Mouse (Mus musculus) erythroblast, embryonic 14.5 days (primary cell): ENCODE measurements around the gene Robo2. TPM values are rescaled to one million over a fixed set of nuclear protein-coding genes. Genes with fewer than 3 reads are reported as not detected.

ENCODE experiments used
- H3K27me3 ChIP-seq: 2 replicates; pipeline ENCODE4 v1.6.1; 2012; ENCODE audit warnings: inconsistent platforms; ENCODE audit not compliant: control insufficient read depth
- H3K36me3 ChIP-seq: 2 replicates; pipeline ENCODE4 v1.6.1; 2012; ENCODE audit warnings: mild to moderate bottlenecking, inconsistent platforms; ENCODE audit not compliant: control insufficient read depth
- H3K4me1 ChIP-seq: 2 replicates; pipeline ENCODE4 v1.6.1; 2012; ENCODE audit warnings: inconsistent platforms; ENCODE audit not compliant: control insufficient read depth
- H3K4me3 ChIP-seq: replicated peaks from 2 replicates; pipeline ENCODE3; 2012; ENCODE audit warnings: moderate library complexity, mild to moderate bottlenecking, inconsistent platforms
- H3K9me3 ChIP-seq: 2 replicates; pipeline ENCODE4 v1.6.1; 2012; ENCODE audit warnings: low read length, inconsistent platforms, mixed read lengths; ENCODE audit not compliant: control insufficient read depth
- GATA1 ChIP-seq: IDR thresholded peaks from 2 replicates; pipeline ENCODE4 v1.6.1; 2012; ENCODE audit warnings: low read length, inconsistent platforms, mixed read lengths
- TAL1 ChIP-seq: IDR thresholded peaks from 3 replicates; pipeline ENCODE4 v1.6.1; 2012; ENCODE audit warnings: low read length, inconsistent platforms, mixed read lengths
- polyA plus RNA-seq: library from polyadenylated mRNA; stranded (reverse); fragments of >175 nt; gene quantifications from 2 replicates; pipeline ENCODE4 v1.2.3, GENCODE M21; 2012

Robo2 gene
- polyA plus RNA-seq, 1 experiment, result not detected

GRCm38 (mm10) chr16:73896856-73897255, 514.8 kb downstream of the Robo2 start:
- Histone ChIP-seq H3K36me3 (no peaks in the 10 kb centered on the region), H3K4me1 (no peaks in the 10 kb centered on the region), H3K4me3 (no peak overlapping the region), H3K27me3 (no peaks in the 10 kb centered on the region), H3K9me3 (no peaks in the 10 kb centered on the region)
- TF ChIP-seq TAL1 (no peak), GATA1 (no peak)

DNA sequence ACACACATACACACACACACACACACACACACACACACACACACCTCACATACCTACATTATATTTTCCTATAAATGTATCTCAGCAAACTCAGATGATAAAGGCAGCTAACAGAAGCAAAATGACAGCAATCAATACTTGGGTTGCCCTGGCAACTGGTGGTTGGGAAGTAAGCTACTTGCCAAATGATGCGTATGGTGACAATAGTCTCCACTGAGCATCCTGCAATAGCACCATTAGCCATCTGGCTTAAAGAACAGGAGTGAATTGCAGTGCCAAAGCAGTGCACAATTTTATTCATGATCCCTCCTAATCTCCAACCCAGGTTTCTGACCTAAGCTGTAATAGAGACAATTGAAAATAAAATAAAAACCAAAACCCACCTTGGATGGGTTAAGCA, 529.7 kb downstream of the Robo2 start:
- no peaks in the 10 kb centered on the region for H3K27me3 ChIP-seq
- no peaks in the 10 kb centered on the region for H3K4me1 ChIP-seq
- no peaks in the 10 kb centered on the region for H3K36me3 ChIP-seq
- no peak overlapping the region for H3K4me3 ChIP-seq
- H3K9me3 ChIP-seq, result no peaks in the 10 kb centered on the region
- no peak for TF ChIP-seq GATA1
- no peak for TF ChIP-seq TAL1

DNA sequence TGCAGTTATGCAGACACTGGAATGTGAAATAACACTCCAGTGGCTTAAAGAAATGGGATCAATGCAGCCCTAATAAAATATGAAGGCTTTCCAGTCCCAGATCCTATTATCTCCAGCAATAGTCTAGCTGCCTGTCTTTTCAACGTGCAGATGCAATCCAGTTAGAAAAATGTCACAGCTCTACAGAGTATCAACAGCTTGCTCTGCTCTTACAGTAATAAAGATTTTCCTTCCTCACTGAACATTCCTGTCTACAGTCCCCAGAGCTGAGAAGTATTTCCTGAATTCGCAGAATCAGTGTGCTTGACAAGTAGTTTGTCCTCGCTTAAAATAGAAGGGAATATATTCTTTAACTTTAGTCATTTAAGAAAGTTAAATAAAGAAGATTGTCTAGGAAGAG, 533.7 kb downstream of the Robo2 start:
- Histone ChIP-seq H3K4me1 (peaks cover 8% of the 10 kb centered on the region), H3K9me3 (no peaks in the 10 kb centered on the region), H3K4me3 (no peak overlapping the region), H3K27me3 (no peaks in the 10 kb centered on the region), H3K36me3 (no peaks in the 10 kb centered on the region)
- no peak for TF ChIP-seq GATA1

DNA sequence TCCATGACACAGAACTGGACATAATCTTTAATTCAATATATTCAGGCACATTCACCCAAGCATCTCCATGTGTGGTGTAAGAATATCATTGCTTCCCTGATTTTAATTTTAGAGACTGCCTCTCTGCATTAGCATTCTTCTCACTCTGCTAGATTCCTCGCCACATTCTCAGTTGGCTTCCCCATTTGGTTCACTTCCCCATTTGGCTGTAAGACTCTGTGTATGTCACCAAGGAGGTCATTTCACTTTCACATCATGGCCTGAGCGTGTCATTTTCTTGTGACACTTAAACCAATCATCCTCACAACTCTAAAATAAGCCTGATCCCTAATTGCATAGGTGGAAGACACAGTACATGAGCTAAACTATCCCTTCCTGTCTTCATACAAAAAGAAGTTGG, 536.6 kb downstream of the Robo2 start:
- H3K4me3 ChIP-seq, result no peak overlapping the region
- TF ChIP-seq GATA1 (no peak), TAL1 (no peak)
- no peaks in the 10 kb centered on the region for H3K9me3 ChIP-seq
- H3K27me3 ChIP-seq, result no peaks in the 10 kb centered on the region
- peaks cover 8% of the 10 kb centered on the region for H3K4me1 ChIP-seq
- no peaks in the 10 kb centered on the region for H3K36me3 ChIP-seq

DNA sequence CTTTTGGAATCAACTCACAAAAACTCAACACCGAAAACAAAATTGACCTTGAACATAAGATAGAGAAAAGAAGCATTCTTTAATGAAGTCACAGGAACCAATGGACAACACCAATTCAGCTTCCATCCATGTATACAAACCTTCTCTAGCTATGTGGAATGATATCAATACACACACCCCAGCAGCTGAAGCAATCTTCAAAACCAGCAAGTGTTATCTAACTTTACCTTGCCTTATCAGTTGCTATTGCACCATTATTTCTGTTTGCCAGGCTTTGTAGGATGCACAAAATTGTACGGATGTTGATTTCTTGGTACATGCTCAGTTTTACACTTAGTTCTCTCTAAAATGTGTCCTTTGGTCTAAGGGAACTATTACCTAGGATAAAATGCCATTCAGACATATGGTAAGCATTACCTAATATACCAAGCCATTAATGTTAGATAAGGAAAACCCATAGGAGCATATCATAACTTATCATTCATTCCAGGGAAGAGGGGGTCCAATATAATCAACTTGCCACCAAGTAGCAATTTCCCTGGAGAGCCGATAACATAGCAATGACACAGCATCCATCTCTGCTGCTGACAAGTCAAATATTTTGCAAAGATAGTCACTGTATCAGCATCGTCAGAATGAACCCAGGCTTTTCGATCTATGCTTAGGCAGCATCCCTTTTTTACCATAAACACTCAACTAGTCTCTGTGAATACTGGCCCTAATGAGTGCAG, 537.6 kb downstream of the Robo2 start:
- no peaks in the 10 kb centered on the region for H3K27me3 ChIP-seq
- H3K4me1 ChIP-seq, result peaks cover 8% of the 10 kb centered on the region
- TF ChIP-seq GATA1 (no peak), TAL1 (no peak)

GRCm38 (mm10) chr16:73870296-73870695, 541.3 kb downstream of the Robo2 start:
- Histone ChIP-seq H3K4me1 (peaks cover 8% of the 10 kb centered on the region), H3K27me3 (no peaks in the 10 kb centered on the region), H3K36me3 (no peaks in the 10 kb centered on the region), H3K4me3 (no peak overlapping the region), H3K9me3 (peaks cover 4% of the 10 kb centered on the region; the same call in 1 of the 2 replicates)
- TF ChIP-seq GATA1, result no peak
- no peak for TF ChIP-seq TAL1

More for the DNA sequence above, 537.6 kb downstream of the Robo2 start:
- Histone ChIP-seq H3K4me3 (no peak overlapping the region), H3K36me3 (no peaks in the 10 kb centered on the region), H3K9me3 (no peaks in the 10 kb centered on the region)

DNA sequence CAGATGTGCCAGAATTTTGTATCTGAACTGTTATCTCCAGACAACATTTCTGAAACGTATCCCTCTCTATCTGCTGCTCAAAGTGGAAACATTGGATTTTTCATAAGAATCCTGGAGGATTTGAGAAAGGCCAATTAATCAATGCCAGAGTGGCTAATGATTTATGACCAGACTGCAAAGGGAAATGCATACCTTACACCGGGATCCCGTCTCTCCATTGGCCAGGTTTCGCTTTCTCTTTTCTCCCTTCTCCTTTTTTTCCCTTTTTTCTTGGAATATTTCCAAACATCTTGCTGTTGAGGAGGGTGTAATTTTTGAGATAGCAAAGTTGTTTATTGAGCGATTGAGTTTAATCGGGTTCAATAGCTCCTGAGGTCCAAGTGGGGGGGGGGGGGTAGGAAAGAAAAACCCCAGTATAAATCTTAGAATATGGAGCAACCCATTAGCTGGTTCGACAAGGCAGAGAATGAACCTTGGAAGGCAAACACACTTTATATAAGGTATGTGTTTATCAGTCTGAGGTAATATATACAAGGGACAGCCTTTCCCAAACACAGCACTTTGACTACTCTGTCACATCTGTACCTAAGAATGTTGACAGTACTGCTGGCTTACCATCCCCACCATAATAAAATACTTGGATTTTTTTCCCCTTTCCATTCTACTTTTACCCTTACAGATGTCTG, 542.0 kb downstream of the Robo2 start:
- H3K4me1 ChIP-seq, result peaks cover 8% of the 10 kb centered on the region
- H3K4me3 ChIP-seq, result no peak overlapping the region
- TF ChIP-seq GATA1 (no peak), TAL1 (no peak)
- H3K9me3 ChIP-seq, result peaks cover 4% of the 10 kb centered on the region; the same call in 1 of the 2 replicates
- no peaks in the 10 kb centered on the region for H3K36me3 ChIP-seq
- H3K27me3 ChIP-seq, result no peaks in the 10 kb centered on the region

GRCm38 (mm10) chr16:73864625-73865024, 547.0 kb downstream of the Robo2 start:
- no peak for TF ChIP-seq TAL1
- TF ChIP-seq GATA1, result no peak
- no peaks in the 10 kb centered on the region for H3K36me3 ChIP-seq
- no peak overlapping the region for H3K4me3 ChIP-seq
- H3K27me3 ChIP-seq, result no peaks in the 10 kb centered on the region
- peaks cover 4% of the 10 kb centered on the region; the same call in 1 of the 2 replicates for H3K9me3 ChIP-seq
- H3K4me1 ChIP-seq, result no peaks in the 10 kb centered on the region

DNA sequence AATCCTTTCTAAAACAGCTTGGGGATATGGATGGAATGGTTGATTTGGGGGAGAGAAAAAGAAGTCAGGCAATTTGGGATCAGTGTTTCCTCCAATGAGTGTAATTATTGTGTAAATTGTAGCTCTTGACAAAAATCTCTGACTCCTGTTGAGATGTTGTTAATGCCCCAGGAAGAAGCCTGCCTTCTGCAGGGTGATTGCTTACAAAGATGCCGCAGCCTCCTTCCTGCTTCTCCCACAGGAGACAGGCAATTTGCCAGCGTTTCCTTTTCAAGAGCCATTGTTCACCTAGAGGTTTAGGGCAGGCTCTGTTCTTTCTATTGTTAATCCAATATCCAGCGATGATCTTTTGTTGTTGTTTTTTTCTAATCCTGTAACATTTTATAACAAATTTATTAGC, 547.9 kb downstream of the Robo2 start:
- no peaks in the 10 kb centered on the region for H3K27me3 ChIP-seq
- no peak overlapping the region for H3K4me3 ChIP-seq
- H3K9me3 ChIP-seq, result peaks cover 4% of the 10 kb centered on the region; the same call in 1 of the 2 replicates
- TF ChIP-seq TAL1, result no peak
- TF ChIP-seq GATA1, result no peak
- no peaks in the 10 kb centered on the region for H3K4me1 ChIP-seq
- no peaks in the 10 kb centered on the region for H3K36me3 ChIP-seq

- no peak for TF ChIP-seq TAL1
- no peak for TF ChIP-seq GATA1
- H3K27me3 ChIP-seq, result no peaks in the 10 kb centered on the region
- no peaks in the 10 kb centered on the region for H3K4me1 ChIP-seq
- H3K36me3 ChIP-seq, result no peaks in the 10 kb centered on the region
- no peak overlapping the region for H3K4me3 ChIP-seq
- H3K9me3 ChIP-seq, result no peaks in the 10 kb centered on the region
Measured at GRCm38 (mm10) chr16:73858717-73859116, 552.9 kb downstream of the Robo2 start.
